Mouse (Mus musculus) G1E (cell line): Measurements from ENCODE around the gene Upk2. TPM values are rescaled to one million over a fixed set of nuclear protein-coding genes. Genes with fewer than 3 reads are reported as not detected.

Source experiments
- ATAC-seq: 2 replicates; pipeline ENCODE4 v1.8.0; 2016; ENCODE audit warnings: mild to moderate bottlenecking; ENCODE audit not compliant: insufficient number of reproducible peaks, poor library complexity, low FRiP score, severe bottlenecking; ENCODE audit errors: extremely low read depth
- DNase-seq: peaks from one replicate; pipeline ENCODE4 v3.0.0; 2012; ENCODE audit warnings: low spot score
- H3K27me3 ChIP-seq: 2 replicates; pipeline ENCODE4 v1.6.1; 2012; ENCODE audit warnings: mild to moderate bottlenecking, low read length, inconsistent platforms; ENCODE audit not compliant: insufficient read depth
- H3K36me3 ChIP-seq: replicated peaks from 2 replicates; pipeline ENCODE3; 2012; ENCODE audit warnings: mild to moderate bottlenecking, inconsistent platforms
- H3K4me1 ChIP-seq: 2 replicates; pipeline ENCODE4 v1.6.1; 2012; ENCODE audit warnings: low read depth, low read length, inconsistent platforms, mixed read lengths; ENCODE audit not compliant: insufficient read depth
- H3K4me3 ChIP-seq: 2 replicates; pipeline ENCODE4 v1.5.1; 2012; ENCODE audit warnings: low read depth, mild to moderate bottlenecking, inconsistent platforms, low read length, moderate library complexity, mixed read lengths
- H3K9me3 ChIP-seq: replicated peaks from 2 replicates; pipeline ENCODE4 v1.6.1; 2012; ENCODE audit warnings: inconsistent platforms
- CTCF ChIP-seq: IDR thresholded peaks from 2 replicates; pipeline ENCODE4 v1.5.1; 2012; ENCODE audit warnings: low read depth, low read length, inconsistent platforms, mixed read lengths
- GATA1 ChIP-seq: IDR thresholded peaks from 2 replicates; pipeline ENCODE4 v1.6.1; 2012; ENCODE audit warnings: borderline replicate concordance, low read length, inconsistent platforms, mixed read lengths
- GATA2 ChIP-seq: IDR thresholded peaks from 2 replicates; pipeline ENCODE4 v1.6.1; 2012; ENCODE audit warnings: low read depth, low read length, inconsistent platforms, borderline replicate concordance
- POLR2AphosphoS5 ChIP-seq: IDR thresholded peaks from 2 replicates; pipeline ENCODE4 v1.6.1; 2012; ENCODE audit warnings: low read depth, low read length, inconsistent platforms; ENCODE audit not compliant: insufficient replicate concordance
- TAL1 ChIP-seq: conservative IDR thresholded peaks from 2 replicates; pipeline ENCODE4 v1.6.1; 2012; ENCODE audit warnings: low read depth, low read length, inconsistent platforms, mixed read lengths
- polyA plus RNA-seq: library from polyadenylated mRNA; stranded (reverse); fragments of >175 nt; gene quantifications from 2 replicates; pipeline ENCODE4 v1.2.3, GENCODE M21; 2012
- total RNA-seq, 2 experiments: library from RNA; stranded (forward) in 1 of 2; stranded (reverse) in 1 of 2; fragments of 200-1000 nt in 1 of 2; fragments of >200 nt in 1 of 2; fragmentation: Nextera tagmentation in 1 of 2; gene quantifications; 2 replicates each; pipeline ENCODE4 v1.2.3; 2014 to 2017

The Upk2 gene
- total and polyA plus RNA-seq, 3 experiments, result not detected

DNA sequence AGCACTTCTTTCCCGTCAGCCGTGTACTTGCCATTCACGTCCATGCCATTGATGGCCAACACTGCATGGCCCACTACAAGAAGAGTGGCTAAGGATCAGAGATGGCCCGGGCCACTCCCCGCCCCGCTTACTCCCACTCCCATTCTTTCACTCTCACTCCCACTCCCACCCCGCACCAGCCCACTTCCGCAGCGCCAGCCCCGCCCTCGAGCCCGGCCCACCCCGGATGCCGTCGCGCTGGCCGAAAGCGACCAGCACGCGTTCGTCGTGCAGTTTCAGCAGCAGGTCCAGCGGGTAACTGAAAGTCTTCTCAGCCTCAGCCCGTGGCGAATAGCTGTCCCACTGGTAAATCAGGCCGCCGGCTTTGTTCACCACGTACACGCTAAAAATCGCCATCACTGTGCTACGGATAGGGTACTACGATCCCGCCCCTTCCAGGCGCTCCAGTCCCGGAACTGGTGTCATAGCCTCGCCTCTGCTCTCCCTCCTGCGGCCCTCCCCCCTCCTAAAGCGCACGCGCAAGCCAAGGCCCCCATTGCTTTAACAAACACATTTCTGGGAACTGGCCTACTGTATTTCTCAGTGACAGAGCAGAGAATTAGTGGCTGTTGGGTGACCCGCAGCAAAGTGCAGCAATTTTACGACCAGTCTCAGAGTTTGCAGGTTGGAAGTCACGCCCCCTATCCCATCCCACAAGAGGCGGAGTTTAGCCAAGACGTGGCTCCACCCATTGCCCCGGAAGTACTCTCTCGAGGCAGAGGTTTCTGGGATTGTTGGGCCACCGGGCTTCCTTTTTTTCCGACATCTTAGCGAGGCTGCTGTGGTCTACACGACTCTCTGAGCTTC, 47.6 kb downstream of the Upk2 start, which contains the start of the genes Rps25 and Trappc4:
Rps25 (plus strand) TSS at position 234 of the 846 bp plus-strand sequence.
Trappc4 (minus strand) TSS at position 695 of the 846 bp plus-strand sequence.
- H3K27me3 ChIP-seq, result no peaks in the 10 kb centered on the region
- DNase-seq (peak; percentile 90), ATAC-seq (peak; percentile 85)
- H3K4me3 ChIP-seq, result peak within 1 kb of the TSS; percentile 84
- peaks cover 55% of the 10 kb centered on the region for H3K4me1 ChIP-seq
- H3K9me3 ChIP-seq, result no peaks in the 10 kb centered on the region
- no peak for TF ChIP-seq TAL1
- TF ChIP-seq GATA1, result no peak
- TF ChIP-seq POLR2AphosphoS5, result no peak
- TF ChIP-seq CTCF, result no peak
- no peak for TF ChIP-seq GATA2
- peaks cover 74% of the 10 kb centered on the region for H3K36me3 ChIP-seq

DNA sequence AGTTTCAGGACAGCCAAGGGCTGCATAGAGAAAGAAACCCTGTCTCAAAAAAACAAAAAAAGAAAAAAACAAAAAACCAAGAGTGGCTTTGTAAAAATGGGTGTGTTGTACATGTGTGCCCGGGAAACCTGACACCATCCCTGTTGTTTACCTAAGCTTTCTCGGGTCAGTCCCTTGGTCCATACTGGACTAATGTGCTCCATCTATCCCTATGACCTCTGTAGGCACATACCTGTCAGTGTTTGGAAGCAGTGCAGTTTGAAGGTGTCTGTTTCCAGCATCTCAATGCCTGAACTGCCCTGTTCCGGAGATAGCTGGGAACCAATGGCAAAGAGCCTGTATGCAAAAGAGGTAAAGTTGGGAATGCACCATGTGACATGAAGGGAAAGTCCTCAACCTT, 49.8 kb downstream of the Upk2 start:
- DNase-seq, result no peak
- Histone ChIP-seq H3K4me1 (peaks cover 56% of the 10 kb centered on the region), H3K9me3 (no peaks in the 10 kb centered on the region), H3K36me3 (peaks cover 74% of the 10 kb centered on the region), H3K4me3 (no peak overlapping the region), H3K27me3 (no peaks in the 10 kb centered on the region)
- TF ChIP-seq CTCF, result no peak
- no peak for TF ChIP-seq GATA1
- TF ChIP-seq GATA2, result no peak
- TF ChIP-seq POLR2AphosphoS5, result no peak
- TF ChIP-seq TAL1, result no peak
- ATAC-seq, result no peak

Other genes starting within 250 kb of the Upk2 start
Only the 20 nearest of the 21 such genes appear.
- not detected in 2 replicates for gene Ccdc153, start 214.3 kb downstream of the Upk2 start, total RNA-seq (2014; fragmentation: Nextera tagmentation)
- not detected in 2 replicates for gene Ccdc153, start 214.3 kb downstream of the Upk2 start, total RNA-seq (2017)
- gene Ccdc153, start 214.3 kb downstream of the Upk2 start, polyA plus RNA-seq, result not detected in 2 replicates
- not detected in 2 replicates for gene Pdzd3, start 203.5 kb downstream of the Upk2 start, total RNA-seq (2014; fragmentation: Nextera tagmentation)
- not detected in 2 replicates for gene Pdzd3, start 203.5 kb downstream of the Upk2 start, total RNA-seq (2017)
- not detected in 2 replicates for gene Pdzd3, start 203.5 kb downstream of the Upk2 start, polyA plus RNA-seq
- not detected in 2 replicates for gene Nlrx1, start 186.4 kb downstream of the Upk2 start, total RNA-seq (2014; fragmentation: Nextera tagmentation)
- 0.05 TPM in 1 of 2 replicates, not detected in the other for gene Nlrx1, start 186.4 kb downstream of the Upk2 start, total RNA-seq (2017)
- gene Nlrx1, start 186.4 kb downstream of the Upk2 start, polyA plus RNA-seq, result 0.02 and 0.03 TPM in 2 replicates
- gene Abcg4, start 166.4 kb downstream of the Upk2 start, total RNA-seq (2014; fragmentation: Nextera tagmentation), result 29.1 and 58.5 TPM in 2 replicates
- 1.8 and 3.6 TPM in 2 replicates for gene Abcg4, start 166.4 kb downstream of the Upk2 start, total RNA-seq (2017)
- gene Abcg4, start 166.4 kb downstream of the Upk2 start, polyA plus RNA-seq, result 18.4 and 20.3 TPM in 2 replicates
- gene Hinfp, start 149.3 kb downstream of the Upk2 start, total RNA-seq (2014; fragmentation: Nextera tagmentation), result 26.3 and 46.1 TPM in 2 replicates
- gene Hinfp, start 149.3 kb downstream of the Upk2 start, total RNA-seq (2017), result 22.0 and 23.1 TPM in 2 replicates
- gene Hinfp, start 149.3 kb downstream of the Upk2 start, polyA plus RNA-seq, result 5.4 and 8.4 TPM in 2 replicates
- gene C2cd2l, start 134.7 kb downstream of the Upk2 start, total RNA-seq (2014; fragmentation: Nextera tagmentation), result 9.5 and 19.3 TPM in 2 replicates
- gene C2cd2l, start 134.7 kb downstream of the Upk2 start, total RNA-seq (2017), result 6.3 TPM in 2 replicates
- gene C2cd2l, start 134.7 kb downstream of the Upk2 start, polyA plus RNA-seq, result 35.8 and 40.9 TPM in 2 replicates
- gene Dpagt1, start 129.0 kb downstream of the Upk2 start, total RNA-seq (2014; fragmentation: Nextera tagmentation), result 33.6 and 36.5 TPM in 2 replicates
- 11.8 and 12.3 TPM in 2 replicates for gene Dpagt1, start 129.0 kb downstream of the Upk2 start, total RNA-seq (2017)
- 6.5 and 6.8 TPM in 2 replicates for gene Dpagt1, start 129.0 kb downstream of the Upk2 start, polyA plus RNA-seq
- gene H2afx, start 120.3 kb downstream of the Upk2 start, total RNA-seq (2014; fragmentation: Nextera tagmentation), result 227 and 235 TPM in 2 replicates
- 240 and 251 TPM in 2 replicates for gene H2afx, start 120.3 kb downstream of the Upk2 start, total RNA-seq (2017)
- 762 and 998 TPM in 2 replicates for gene H2afx, start 120.3 kb downstream of the Upk2 start, polyA plus RNA-seq
- gene Hmbs, start 110.7 kb downstream of the Upk2 start, total RNA-seq (2014; fragmentation: Nextera tagmentation), result 82.7 and 175 TPM in 2 replicates
- gene Hmbs, start 110.7 kb downstream of the Upk2 start, total RNA-seq (2017), result 108 and 148 TPM in 2 replicates
- gene Hmbs, start 110.7 kb downstream of the Upk2 start, polyA plus RNA-seq, result 86.9 and 90.1 TPM in 2 replicates
- gene Vps11, start 93.3 kb downstream of the Upk2 start, total RNA-seq (2014; fragmentation: Nextera tagmentation), result 13.6 and 15.7 TPM in 2 replicates
- gene Vps11, start 93.3 kb downstream of the Upk2 start, total RNA-seq (2017), result 26.4 and 27.0 TPM in 2 replicates
- 6.7 and 7.7 TPM in 2 replicates for gene Vps11, start 93.3 kb downstream of the Upk2 start, polyA plus RNA-seq
- 51.8 and 55.8 TPM in 2 replicates for gene Hyou1, start 75.5 kb downstream of the Upk2 start, total RNA-seq (2014; fragmentation: Nextera tagmentation)
- 31.2 and 36.6 TPM in 2 replicates for gene Hyou1, start 75.5 kb downstream of the Upk2 start, total RNA-seq (2017)
- 21.1 and 27.9 TPM in 2 replicates for gene Hyou1, start 75.5 kb downstream of the Upk2 start, polyA plus RNA-seq
- gene Slc37a4, start 58.1 kb downstream of the Upk2 start, total RNA-seq (2014; fragmentation: Nextera tagmentation), result 10.0 and 16.0 TPM in 2 replicates
- 24.4 and 31.7 TPM in 2 replicates for gene Slc37a4, start 58.1 kb downstream of the Upk2 start, total RNA-seq (2017)
- 10.4 and 11.8 TPM in 2 replicates for gene Slc37a4, start 58.1 kb downstream of the Upk2 start, polyA plus RNA-seq
- gene Rps25, start 47.8 kb downstream of the Upk2 start, total RNA-seq (2014; fragmentation: Nextera tagmentation), result 661 and 718 TPM in 2 replicates
- gene Rps25, start 47.8 kb downstream of the Upk2 start, total RNA-seq (2017), result 2,498 and 2,521 TPM in 2 replicates
- 230 and 272 TPM in 2 replicates for gene Rps25, start 47.8 kb downstream of the Upk2 start, polyA plus RNA-seq
- gene Trappc4, start 47.4 kb downstream of the Upk2 start, total RNA-seq (2014; fragmentation: Nextera tagmentation), result 31.8 and 52.9 TPM in 2 replicates
- 69.1 and 71.4 TPM in 2 replicates for gene Trappc4, start 47.4 kb downstream of the Upk2 start, total RNA-seq (2017)
- 6.3 and 9.6 TPM in 2 replicates for gene Trappc4, start 47.4 kb downstream of the Upk2 start, polyA plus RNA-seq
- 32.2 and 34.4 TPM in 2 replicates for gene Ccdc84, start 36.4 kb downstream of the Upk2 start, total RNA-seq (2014; fragmentation: Nextera tagmentation)
- 23.7 and 25.1 TPM in 2 replicates for gene Ccdc84, start 36.4 kb downstream of the Upk2 start, total RNA-seq (2017)
- 10.2 and 10.4 TPM in 2 replicates for gene Ccdc84, start 36.4 kb downstream of the Upk2 start, polyA plus RNA-seq
- gene Foxr1, start 13.8 kb downstream of the Upk2 start, total RNA-seq (2014; fragmentation: Nextera tagmentation), result not detected in 2 replicates
- gene Foxr1, start 13.8 kb downstream of the Upk2 start, total RNA-seq (2017), result 0.11 TPM in 1 of 2 replicates, not detected in the other
- not detected in 2 replicates for gene Foxr1, start 13.8 kb downstream of the Upk2 start, polyA plus RNA-seq
- gene Bcl9l, start 27.8 kb upstream of the Upk2 start, total RNA-seq (2014; fragmentation: Nextera tagmentation), result 0.15 TPM in 1 of 2 replicates, not detected in the other
- gene Bcl9l, start 27.8 kb upstream of the Upk2 start, total RNA-seq (2017), result 0.16 and 0.17 TPM in 2 replicates
- 0.09 and 0.14 TPM in 2 replicates for gene Bcl9l, start 27.8 kb upstream of the Upk2 start, polyA plus RNA-seq
- not detected in 2 replicates for gene Cxcr5, start 106.9 kb upstream of the Upk2 start, total RNA-seq (2014; fragmentation: Nextera tagmentation)
- 0.06 and 0.22 TPM in 2 replicates for gene Cxcr5, start 106.9 kb upstream of the Upk2 start, total RNA-seq (2017)
- not detected in 2 replicates for gene Cxcr5, start 106.9 kb upstream of the Upk2 start, polyA plus RNA-seq
- 74.7 and 88.2 TPM in 2 replicates for gene Ddx6, start 149.9 kb upstream of the Upk2 start, total RNA-seq (2014; fragmentation: Nextera tagmentation)
- 49.9 and 54.5 TPM in 2 replicates for gene Ddx6, start 149.9 kb upstream of the Upk2 start, total RNA-seq (2017)
- 21.7 and 23.2 TPM in 2 replicates for gene Ddx6, start 149.9 kb upstream of the Upk2 start, polyA plus RNA-seq
- not detected in 2 replicates for gene Treh, start 218.3 kb upstream of the Upk2 start, total RNA-seq (2014; fragmentation: Nextera tagmentation)
- gene Treh, start 218.3 kb upstream of the Upk2 start, total RNA-seq (2017), result not detected in 2 replicates
- not detected in 2 replicates for gene Treh, start 218.3 kb upstream of the Upk2 start, polyA plus RNA-seq